Mouse (Mus musculus): ENCODE measurements around the gene Cbr4.

- TF ChIP-seq CTCF (IDR thresholded peaks at IDR 0.05) (peak; percentile 75), EP300 (IDR thresholded peaks at IDR 0.05) (no peak)
Measured at GRCm38 (mm10) chr8:61499035-61499434, 11.5 kb downstream of the Cbr4 start.

Data from lung, postnatal 0 days (tissue).